Mouse (Mus musculus) hindbrain, embryonic 12.5 days (tissue): ENCODE measurements at regions not wholly inside any gene's neighbourhood (a gene's known extent, or its start where the extent isn't known, plus 50 kb on each side); places are given as distances from the start of the nearest gene placed in this dataset.

Experiments used
- ATAC-seq: fragments of 200-750 bp; cut with Nextera tagmentation; 2 replicates; pipeline ENCODE4 v1.8.0; 2017; ENCODE audit warnings: moderate TSS enrichment; ENCODE audit not compliant: low FRiP score
- H3K27ac ChIP-seq: fragments of 300-500 bp; sonication (generic); 2 replicates; pipeline ENCODE4 v1.5.1; 2016; ENCODE audit warnings: mild to moderate bottlenecking
- H3K27me3 ChIP-seq: fragments of 300-500 bp; sonication (generic); 2 replicates; pipeline ENCODE4 v1.6.1; 2016; ENCODE audit warnings: mild to moderate bottlenecking
- H3K36me3 ChIP-seq: fragments of 300-500 bp; sonication (generic); 2 replicates; pipeline ENCODE4 v1.6.1; 2016; ENCODE audit warnings: mild to moderate bottlenecking
- H3K4me1 ChIP-seq: fragments of 300-500 bp; sonication (generic); 2 replicates; pipeline ENCODE4 v1.6.1; 2016
- H3K4me2 ChIP-seq: fragments of 300-500 bp; sonication (generic); replicated peaks from 2 replicates; pipeline ENCODE4 v1.6.1; 2016; ENCODE audit warnings: mild to moderate bottlenecking
- H3K4me3 ChIP-seq: fragments of 300-500 bp; sonication (generic); 2 replicates; pipeline ENCODE4 v1.5.1; 2016; ENCODE audit warnings: mild to moderate bottlenecking
- H3K9ac ChIP-seq: fragments of 300-500 bp; sonication (generic); 2 replicates; pipeline ENCODE4 v1.6.1; 2016; ENCODE audit warnings: mild to moderate bottlenecking, moderate library complexity
- H3K9me3 ChIP-seq: fragments of 300-500 bp; sonication (generic); replicated peaks from 2 replicates; pipeline ENCODE4 v1.6.1; 2016; ENCODE audit warnings: mild to moderate bottlenecking
- WGBS: fragments of 180-500 bp; shearing (Covaris S2); methylation state at CpG from one replicate; pipeline ENCODE4 v1.1.7; 2016; 5-methylcytosine and 5-hydroxymethylcytosine counted together

GRCm38 (mm10) chr6:103318677-103319359 is 191.6 kb upstream of the Chl1 start:
- no peak for ATAC-seq
- Histone ChIP-seq H3K27me3 (no peaks in the 10 kb centered on the region), H3K4me3 (no peak overlapping the region), H3K4me1 (peaks cover 8% of the 10 kb centered on the region; the same call in 1 of the 2 replicates), H3K27ac (no peak overlapping the region), H3K36me3 (no peaks in the 10 kb centered on the region), H3K4me2 (no peak overlapping the region), H3K9ac (no peak overlapping the region), H3K9me3 (no peaks in the 10 kb centered on the region)
- 74% methylated on average over 3 of the region's 3 CpGs for WGBS

- H3K4me2 ChIP-seq, result no peak overlapping the region
- no peaks in the 10 kb centered on the region for H3K27me3 ChIP-seq
- H3K9me3 ChIP-seq, result no peaks in the 10 kb centered on the region
- peak; percentile 30; the same call in 1 of the 2 replicates for ATAC-seq
- H3K36me3 ChIP-seq, result no peaks in the 10 kb centered on the region
- H3K4me1 ChIP-seq, result peaks cover 8% of the 10 kb centered on the region; the same call in 1 of the 2 replicates
- no peak overlapping the region for H3K4me3 ChIP-seq
- H3K27ac ChIP-seq, result peak overlapping the region; percentile 64
- no peak overlapping the region for H3K9ac ChIP-seq
- WGBS, result 89% methylated on average over 2 of the region's 2 CpGs
Measured at GRCm38 (mm10) chr6:103319964-103320363, 190.4 kb upstream of the Chl1 start.

GRCm38 (mm10) chr6:103320550-103320949 is 189.8 kb upstream of the Chl1 start:
- no peaks in the 10 kb centered on the region for H3K9me3 ChIP-seq
- 56% methylated on average over 4 of the region's 4 CpGs for WGBS
- no peak overlapping the region for H3K4me2 ChIP-seq
- no peaks in the 10 kb centered on the region for H3K27me3 ChIP-seq
- 0 out of 2 replicates have a peak, but pooled peaks have one; percentile 41 for ATAC-seq
- H3K4me3 ChIP-seq, result no peak overlapping the region
- peak overlapping the region; percentile 64; the same call in 1 of the 2 replicates for H3K27ac ChIP-seq
- peaks cover 8% of the 10 kb centered on the region; the same call in 1 of the 2 replicates for H3K4me1 ChIP-seq
- H3K36me3 ChIP-seq, result no peaks in the 10 kb centered on the region
- no peak overlapping the region for H3K9ac ChIP-seq

- 89% methylated on average over 2 of the region's 2 CpGs for WGBS
- no peak; the same call in 1 of the 2 replicates for ATAC-seq
- Histone ChIP-seq H3K4me3 (no peak overlapping the region), H3K9me3 (no peaks in the 10 kb centered on the region), H3K27me3 (no peaks in the 10 kb centered on the region), H3K4me1 (peaks cover 8% of the 10 kb centered on the region; the same call in 1 of the 2 replicates), H3K4me2 (no peak overlapping the region), H3K36me3 (no peaks in the 10 kb centered on the region), H3K9ac (no peak overlapping the region), H3K27ac (no peak overlapping the region)
Measured at GRCm38 (mm10) chr6:103321058-103321457, 189.3 kb upstream of the Chl1 start.

GRCm38 (mm10) chr6:103322442-103322841 is 187.9 kb upstream of the Chl1 start:
- Histone ChIP-seq H3K27me3 (no peaks in the 10 kb centered on the region), H3K4me3 (no peak overlapping the region), H3K4me2 (no peak overlapping the region), H3K4me1 (0 out of 2 replicates have a peak, but pooled peaks cover 3% of the 10 kb centered on the region), H3K36me3 (no peaks in the 10 kb centered on the region), H3K9ac (no peak overlapping the region), H3K9me3 (no peaks in the 10 kb centered on the region), H3K27ac (no peak overlapping the region)
- ATAC-seq, result no peak

- no peak for ATAC-seq
- H3K4me2 ChIP-seq, result no peak overlapping the region
Measured at GRCm38 (mm10) chr6:103335683-103336082, 174.7 kb upstream of the Chl1 start.

GRCm38 (mm10) chr6:103339961-103340732 is 170.2 kb upstream of the Chl1 start:
- Histone ChIP-seq H3K4me2 (no peak overlapping the region), H3K4me3 (no peak overlapping the region), H3K27ac (no peak overlapping the region; the same call in 1 of the 2 replicates), H3K36me3 (no peaks in the 10 kb centered on the region), H3K9me3 (no peaks in the 10 kb centered on the region), H3K9ac (no peak overlapping the region), H3K4me1 (no peaks in the 10 kb centered on the region), H3K27me3 (no peaks in the 10 kb centered on the region)
- WGBS, result 66% methylated on average over 7 of the region's 7 CpGs
- no peak for ATAC-seq

More at GRCm38 (mm10) chr6:103335683-103336082, 174.7 kb upstream of the Chl1 start:
- no peak overlapping the region for H3K27ac ChIP-seq
- no peaks in the 10 kb centered on the region for H3K27me3 ChIP-seq
- no peaks in the 10 kb centered on the region for H3K4me1 ChIP-seq
- no peak overlapping the region for H3K9ac ChIP-seq
- H3K4me3 ChIP-seq, result no peak overlapping the region
- no peaks in the 10 kb centered on the region for H3K36me3 ChIP-seq
- H3K9me3 ChIP-seq, result no peaks in the 10 kb centered on the region

- H3K27ac ChIP-seq, result no peak overlapping the region
- no peaks in the 10 kb centered on the region for H3K36me3 ChIP-seq
- H3K4me2 ChIP-seq, result no peak overlapping the region
- H3K9ac ChIP-seq, result no peak overlapping the region
- H3K4me1 ChIP-seq, result no peaks in the 10 kb centered on the region
- WGBS, result 52% methylated on average over 5 of the region's 5 CpGs
- H3K4me3 ChIP-seq, result no peak overlapping the region
- ATAC-seq, result no peak
- no peaks in the 10 kb centered on the region for H3K27me3 ChIP-seq
- H3K9me3 ChIP-seq, result no peaks in the 10 kb centered on the region
Measured at GRCm38 (mm10) chr6:103343515-103343914, 166.9 kb upstream of the Chl1 start.

GRCm38 (mm10) chr6:103344413-103344812 is 166.0 kb upstream of the Chl1 start:
- no peak overlapping the region for H3K4me3 ChIP-seq
- no peak overlapping the region for H3K9ac ChIP-seq
- WGBS, result 85% methylated on average over 2 of the region's 2 CpGs
- H3K27me3 ChIP-seq, result no peaks in the 10 kb centered on the region
- ATAC-seq, result no peak
- H3K4me1 ChIP-seq, result no peaks in the 10 kb centered on the region
- no peak overlapping the region for H3K27ac ChIP-seq
- no peaks in the 10 kb centered on the region for H3K36me3 ChIP-seq
- no peaks in the 10 kb centered on the region for H3K9me3 ChIP-seq
- no peak overlapping the region for H3K4me2 ChIP-seq

- Histone ChIP-seq H3K27me3 (no peaks in the 10 kb centered on the region), H3K36me3 (no peaks in the 10 kb centered on the region), H3K27ac (no peak overlapping the region), H3K4me3 (no peak overlapping the region), H3K4me1 (no peaks in the 10 kb centered on the region), H3K4me2 (no peak overlapping the region), H3K9me3 (no peaks in the 10 kb centered on the region), H3K9ac (no peak overlapping the region)
- WGBS, result 92% methylated on average over 3 of the region's 3 CpGs
- no peak for ATAC-seq
Measured at GRCm38 (mm10) chr6:103345195-103345594, 165.2 kb upstream of the Chl1 start.

GRCm38 (mm10) chr6:103352405-103353124 is 157.8 kb upstream of the Chl1 start:
- ATAC-seq, result peak; percentile 66

GRCm38 (mm10) chr6:103353346-103353745 is 157.0 kb upstream of the Chl1 start:
- H3K27me3 ChIP-seq, result no peaks in the 10 kb centered on the region
- H3K4me3 ChIP-seq, result no peak overlapping the region
- H3K9me3 ChIP-seq, result no peaks in the 10 kb centered on the region
- no peaks in the 10 kb centered on the region for H3K36me3 ChIP-seq
- no peak overlapping the region for H3K4me2 ChIP-seq
- 78% methylated on average over 1 of the region's 1 CpGs for WGBS
- no peak overlapping the region for H3K9ac ChIP-seq
- ATAC-seq, result peak; percentile 69; the same call in 1 of the 2 replicates
- no peak overlapping the region for H3K27ac ChIP-seq
- 0 out of 2 replicates have a peak, but pooled peaks cover 3% of the 10 kb centered on the region for H3K4me1 ChIP-seq

More at GRCm38 (mm10) chr6:103352405-103353124, 157.8 kb upstream of the Chl1 start:
- Histone ChIP-seq H3K27me3 (no peaks in the 10 kb centered on the region), H3K36me3 (no peaks in the 10 kb centered on the region), H3K27ac (no peak overlapping the region; the same call in 1 of the 2 replicates), H3K9me3 (no peaks in the 10 kb centered on the region), H3K4me3 (no peak overlapping the region), H3K4me1 (0 out of 2 replicates have a peak, but pooled peaks cover 3% of the 10 kb centered on the region), H3K4me2 (no peak overlapping the region), H3K9ac (no peak overlapping the region)
- WGBS, result 54% methylated on average over 3 of the region's 3 CpGs
